Mouse (Mus musculus) forebrain, postnatal 0 days (tissue): ENCODE data around the gene Prom2. TPM values are rescaled to one million over a fixed set of nuclear protein-coding genes. Genes with fewer than 3 reads are reported as not detected.

ENCODE experiments used
- ATAC-seq: fragments of 200-750 bp; cut with Nextera tagmentation; 2 replicates; pipeline ENCODE4 v1.8.0; 2017; ENCODE audit warnings: mild to moderate bottlenecking, moderate library complexity
- DNase-seq: peaks from one replicate; pipeline ENCODE4 v3.0.0-alpha.2; 2015
- H3K27ac ChIP-seq: fragments of 300-500 bp; sonication (generic); 2 replicates; pipeline ENCODE4 v1.5.1; 2014; ENCODE audit warnings: low read depth, mild to moderate bottlenecking, antibody characterized with exemption, low read length, moderate library complexity, mixed read lengths
- H3K27me3 ChIP-seq: fragments of 300-500 bp; sonication (generic); 2 replicates; pipeline ENCODE4 v1.6.1; 2014; ENCODE audit warnings: mild to moderate bottlenecking, low read length, mixed read lengths; ENCODE audit not compliant: insufficient read depth
- H3K36me3 ChIP-seq: fragments of 300-500 bp; sonication (generic); 2 replicates; pipeline ENCODE4 v1.6.1; 2014; ENCODE audit warnings: mild to moderate bottlenecking, moderate library complexity; ENCODE audit not compliant: insufficient read depth
- H3K4me1 ChIP-seq: fragments of 300-500 bp; sonication (generic); 2 replicates; pipeline ENCODE4 v1.6.1; 2014; ENCODE audit warnings: antibody characterized with exemption; ENCODE audit not compliant: insufficient read depth
- H3K4me2 ChIP-seq: fragments of 300-500 bp; sonication (generic); 2 replicates; pipeline ENCODE4 v1.6.1; 2014; ENCODE audit warnings: low read depth, mild to moderate bottlenecking, moderate library complexity
- H3K4me3 ChIP-seq: fragments of 300-500 bp; sonication (generic); 2 replicates; pipeline ENCODE4 v1.5.1; 2014; ENCODE audit warnings: low read depth, low read length, mixed read lengths
- H3K9ac ChIP-seq: fragments of 300-500 bp; sonication (generic); 2 replicates; pipeline ENCODE4 v1.6.1; 2014; ENCODE audit warnings: mild to moderate bottlenecking
- H3K9me3 ChIP-seq: fragments of 300-500 bp; sonication (generic); 2 replicates; pipeline ENCODE4 v1.6.1; 2016; ENCODE audit warnings: low read length
- CTCF ChIP-seq: sonication (generic); IDR thresholded peaks from 2 replicates; pipeline ENCODE4 v1.5.1; 2016; ENCODE audit warnings: antibody characterized with exemption, control low read depth, low read depth
- WGBS: fragments of 180-500 bp; shearing (Covaris S2); extraction: QIAGEN DNeasy Blood & Tissue Kit; methylation state at CpG from one replicate; pipeline ENCODE4 v1.1.7; 2014; 5-methylcytosine and 5-hydroxymethylcytosine counted together
- polyA plus RNA-seq: library from polyadenylated mRNA; unstranded; fragments of >200 nt; fragmentation: Nextera tagmentation; extraction: Ambion mirVana; gene quantifications from 2 replicates; pipeline ENCODE4 v1.2.1, GENCODE M21; 2015
- total RNA-seq: library from RNA; depleted of rRNA; stranded (reverse); fragments of >200 nt; gene quantifications from 2 replicates; pipeline ENCODE4 v1.2.3, GENCODE M21; 2014

The Prom2 gene
- total and polyA plus RNA-seq, 2 experiments from 2014 or later: not detected

GRCm38 (mm10) chr2:127523950-127524729 is 17.1 kb downstream of the Prom2 start:
- H3K27me3 ChIP-seq: no peaks in the 10 kb centered on the region
- no peaks in the 10 kb centered on the region for H3K9me3 ChIP-seq
- TF ChIP-seq CTCF: no peak
- H3K27ac ChIP-seq: no peak overlapping the region
- ATAC-seq (no peak), DNase-seq (no peak)
- no peak overlapping the region for H3K4me2 ChIP-seq
- H3K9ac ChIP-seq: no peak overlapping the region
- 47% methylated on average over 7 of the region's 7 CpGs for WGBS
- no peaks in the 10 kb centered on the region for H3K36me3 ChIP-seq
- H3K4me3 ChIP-seq: no peak overlapping the region
- H3K4me1 ChIP-seq: peaks cover 23% of the 10 kb centered on the region

GRCm38 (mm10) chr2:127522006-127522441 is 19.2 kb downstream of the Prom2 start, which contains the start of gene Kcnip3:
Kcnip3 (minus strand) TSS chr2:127522094.
- peak within 1 kb of the TSS; percentile 62 for H3K9ac ChIP-seq
- H3K4me2 ChIP-seq: peak within 1 kb of the TSS; percentile 81
- 3% methylated on average over 10 of the region's 10 CpGs for WGBS
- TF ChIP-seq CTCF: no peak
- H3K36me3 ChIP-seq: no peaks in the 10 kb centered on the region
- ATAC-seq (peak; percentile 93), DNase-seq (peak; percentile 82)
- H3K4me3 ChIP-seq: peak within 1 kb of the TSS; percentile 48
- H3K27me3 ChIP-seq: no peaks in the 10 kb centered on the region
- H3K4me1 ChIP-seq: peaks cover 23% of the 10 kb centered on the region
- peak within 1 kb of the TSS; percentile 85 for H3K27ac ChIP-seq
- H3K9me3 ChIP-seq: no peaks in the 10 kb centered on the region

DNA sequence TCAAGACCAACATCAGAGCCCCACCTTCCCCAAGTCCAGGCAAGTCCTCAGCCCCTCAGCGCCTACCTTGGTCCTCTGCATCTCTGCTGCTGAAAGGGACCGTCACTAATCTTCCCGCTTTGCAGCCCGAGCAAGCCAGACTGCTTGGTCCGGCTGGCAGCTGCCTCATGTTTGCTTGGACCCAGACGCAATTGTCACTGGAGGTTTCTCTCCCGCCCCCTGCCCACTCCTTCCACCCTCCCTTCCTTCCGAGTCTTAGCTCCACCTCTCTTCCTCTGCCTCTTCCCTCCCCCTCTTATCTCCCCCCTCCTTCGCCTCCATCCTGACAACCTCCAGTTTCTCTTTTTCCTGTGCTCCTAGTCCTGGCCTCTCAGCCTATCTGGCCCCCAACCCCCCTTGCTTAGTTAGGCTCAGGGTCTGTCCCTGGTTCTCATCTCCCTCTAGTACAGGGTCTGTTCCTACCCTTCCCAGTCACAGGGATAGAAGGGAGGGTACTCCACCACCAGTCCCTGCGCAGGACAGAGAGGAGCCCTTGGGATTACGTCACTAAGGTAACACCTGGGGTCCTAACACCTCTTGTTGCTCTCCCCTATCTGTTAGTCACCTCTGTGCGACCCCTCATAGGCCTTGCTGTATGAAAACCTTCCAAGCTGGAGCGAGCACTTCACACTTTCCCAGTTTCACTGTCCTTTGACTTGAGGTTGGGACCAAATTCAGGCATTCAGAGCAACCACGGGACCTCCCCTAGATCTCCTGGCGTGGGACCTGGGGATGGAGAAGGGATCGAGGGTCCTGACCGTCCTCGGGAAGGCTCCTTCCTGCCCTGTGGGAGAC is 19.9 kb downstream of the Prom2 start:
- Histone ChIP-seq H3K4me2 (peak overlapping the region; percentile 81), H3K27ac (peak overlapping the region; percentile 85), H3K36me3 (no peaks in the 10 kb centered on the region), H3K4me3 (peak overlapping the region; percentile 48), H3K27me3 (no peaks in the 10 kb centered on the region), H3K9me3 (no peaks in the 10 kb centered on the region), H3K9ac (peak overlapping the region; percentile 62), H3K4me1 (peaks cover 23% of the 10 kb centered on the region)
- peak; percentile 72 for ATAC-seq
- WGBS: 3% methylated on average over 18 of the region's 18 CpGs
- no peak for TF ChIP-seq CTCF
- peak; percentile 74 for DNase-seq

- Histone ChIP-seq H3K4me1 (peaks cover 23% of the 10 kb centered on the region), H3K27me3 (no peaks in the 10 kb centered on the region), H3K4me2 (peak overlapping the region; percentile 81), H3K27ac (no peak overlapping the region), H3K9ac (0 out of 2 replicates have a peak overlapping the region, but pooled peaks have one; percentile 62), H3K4me3 (peak overlapping the region; percentile 48), H3K9me3 (no peaks in the 10 kb centered on the region), H3K36me3 (no peaks in the 10 kb centered on the region)
- no peak for ATAC-seq
- TF ChIP-seq CTCF: no peak
- no peak for DNase-seq
Measured at GRCm38 (mm10) chr2:127520123-127520522, 21.1 kb downstream of the Prom2 start.

- no peak overlapping the region for H3K9ac ChIP-seq
- no peaks in the 10 kb centered on the region for H3K36me3 ChIP-seq
- ATAC-seq (no peak), DNase-seq (no peak)
- H3K9me3 ChIP-seq: no peaks in the 10 kb centered on the region
- no peak overlapping the region for H3K4me3 ChIP-seq
- peak overlapping the region; percentile 81 for H3K4me2 ChIP-seq
- H3K4me1 ChIP-seq: peaks cover 23% of the 10 kb centered on the region
- no peaks in the 10 kb centered on the region for H3K27me3 ChIP-seq
- H3K27ac ChIP-seq: no peak overlapping the region
- 83% methylated on average over 5 of the region's 5 CpGs for whole genome bisulfite sequencing
- TF ChIP-seq CTCF: no peak
Measured at GRCm38 (mm10) chr2:127519308-127519707, 22.0 kb downstream of the Prom2 start.

DNA sequence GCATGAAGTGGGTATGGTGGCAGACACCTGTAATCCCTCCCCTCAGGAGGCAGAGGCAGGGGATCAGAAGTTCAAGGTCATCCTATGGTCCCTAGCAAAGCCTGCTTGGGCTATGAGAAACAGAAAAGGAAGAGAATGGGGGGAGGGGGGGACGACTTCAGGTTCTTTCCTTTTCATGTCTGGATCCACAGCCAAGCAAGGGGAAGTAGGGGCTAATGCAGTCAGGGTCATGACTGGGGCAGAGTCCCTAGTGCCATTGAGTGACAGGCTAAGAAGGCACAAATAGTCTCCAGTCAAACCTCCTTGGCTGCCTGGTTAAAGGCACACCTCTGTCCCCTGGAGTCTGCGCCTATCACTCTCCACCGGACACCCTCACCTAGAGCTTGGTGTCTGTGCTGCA is 22.4 kb downstream of the Prom2 start:
- Histone ChIP-seq H3K4me1 (peaks cover 23% of the 10 kb centered on the region), H3K27ac (no peak overlapping the region), H3K27me3 (no peaks in the 10 kb centered on the region), H3K36me3 (no peaks in the 10 kb centered on the region), H3K9me3 (no peaks in the 10 kb centered on the region), H3K4me3 (no peak overlapping the region), H3K4me2 (peak overlapping the region; percentile 81; the same call in 1 of the 2 replicates), H3K9ac (no peak overlapping the region)
- no peak for TF ChIP-seq CTCF
- no peak for DNase-seq
- no peak for ATAC-seq
- WGBS: 76% methylated on average over 3 of the region's 3 CpGs
